In the genomic region with DNA sequence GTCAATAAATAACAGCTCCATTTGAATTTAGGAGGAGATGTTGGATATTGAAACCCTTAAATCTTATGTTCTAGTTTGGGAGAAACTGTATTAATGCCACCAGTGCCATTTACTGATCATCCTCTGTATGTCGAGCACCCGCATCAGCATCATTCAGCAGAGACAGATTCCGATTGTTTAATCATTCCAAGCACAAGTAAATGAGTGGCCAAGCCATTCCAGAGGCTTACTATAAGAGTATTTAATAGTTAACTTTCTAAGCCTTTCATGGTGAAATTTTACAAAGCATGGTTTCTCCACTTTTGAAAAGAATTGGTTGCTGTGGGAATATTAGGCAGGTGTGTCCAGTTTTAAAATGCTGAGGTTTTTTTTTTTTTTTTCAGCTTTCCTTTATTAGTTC, we compare ENCODE assay signal across 16 mouse cellular contexts.
DNase-seq lines count a peak whose midpoint lies in the region; ATAC-seq and TF ChIP-seq lines count a peak whose summit lies in the region.
"Had no signal": no experiment of that assay in that cellular context is flagged by ENCODE, and none has a peak within 500 bp of the region (broad histone marks: within the 10 kb centered on the region; RNA-seq: fewer than 3 reads in every experiment).

No protein-coding gene starts in this region.

- DNase-seq in kidney, adult 2 months: peak; percentile 74
- DNase-seq in kidney, postnatal 4 days: no peak
- DNase-seq in kidney, postnatal 14 days: peak; percentile 47
- DNase-seq in adrenal gland, adult 8-10 months: no peak
- DNase-seq: cerebellum, adult 11-12 months; cerebellum, adult 9-10 months; gastrocnemius, postnatal 14 days; heart, postnatal 36 days had no signal

- H3K4me1 ChIP-seq in kidney, adult 2 months (ENCODE audit: control insufficient read depth, insufficient read depth, low read length): peaks cover 3% of the 10 kb centered on the region; the same call in 1 of the 2 replicates
- peaks cover 5% of the 10 kb centered on the region for H3K4me1 ChIP-seq in kidney, embryonic 15.5 days
- no peaks in the 10 kb centered on the region for H3K4me1 ChIP-seq in forebrain, embryonic 12.5 days
- H3K4me1 ChIP-seq: heart, embryonic 13.5 days; hindbrain, embryonic 12.5 days had no signal

- no peak overlapping the region for H3K4me3 ChIP-seq in kidney, adult 2 months (ENCODE audit: insufficient read depth, low read depth, low read length)
- no peak overlapping the region for H3K4me3 ChIP-seq in kidney, embryonic 15.5 days (replicated peaks)
- H3K4me3 ChIP-seq in forebrain, embryonic 12.5 days (replicated peaks): no peak overlapping the region
- H3K4me3 ChIP-seq: embryonic facial prominence, embryonic 13.5 days; forebrain, embryonic 13.5 days; heart, embryonic 13.5 days; hindbrain, embryonic 12.5 days had no signal

- no peaks in the 10 kb centered on the region for H3K36me3 ChIP-seq in kidney, adult 2 months (ENCODE audit: control insufficient read depth, insufficient read depth, low read length)
- H3K36me3 ChIP-seq in kidney, embryonic 15.5 days: no peaks in the 10 kb centered on the region
- no peaks in the 10 kb centered on the region for H3K36me3 ChIP-seq in forebrain, embryonic 12.5 days (replicated peaks)
- H3K36me3 ChIP-seq: embryonic facial prominence, embryonic 13.5 days; heart, embryonic 13.5 days; hindbrain, embryonic 12.5 days had no signal

- no peaks in the 10 kb centered on the region; the same call in 1 of the 2 replicates for H3K27me3 ChIP-seq in kidney, adult 2 months (replicated peaks; ENCODE audit: control insufficient read depth, insufficient read depth, low read length)
- no peaks in the 10 kb centered on the region for H3K27me3 ChIP-seq in kidney, embryonic 15.5 days
- H3K27me3 ChIP-seq in forebrain, embryonic 12.5 days: no peaks in the 10 kb centered on the region
- H3K27me3 ChIP-seq: embryonic facial prominence, embryonic 13.5 days; forebrain, embryonic 13.5 days; heart, embryonic 13.5 days; hindbrain, embryonic 12.5 days had no signal

- no peak overlapping the region for H3K4me2 ChIP-seq in kidney, embryonic 15.5 days
- H3K4me2 ChIP-seq in forebrain, embryonic 12.5 days: no peak overlapping the region
- H3K4me2 ChIP-seq: embryonic facial prominence, embryonic 13.5 days; forebrain, embryonic 13.5 days; heart, embryonic 13.5 days; hindbrain, embryonic 12.5 days had no signal

- 37% methylated on average over 3 of the region's 3 CpGs for WGBS in kidney, adult 2 months
- WGBS in kidney, embryonic 15.5 days: 70% methylated on average over 3 of the region's 3 CpGs
- 92% methylated on average over 3 of the region's 3 CpGs for WGBS in forebrain, embryonic 12.5 days

- no peaks in the 10 kb centered on the region for H3K9me3 ChIP-seq in kidney, embryonic 15.5 days (replicated peaks)
- H3K9me3 ChIP-seq in forebrain, embryonic 12.5 days: no peaks in the 10 kb centered on the region
- H3K9me3 ChIP-seq: embryonic facial prominence, embryonic 13.5 days; forebrain, embryonic 13.5 days; heart, embryonic 13.5 days; hindbrain, embryonic 12.5 days had no signal

- TF ChIP-seq CTCF in kidney, adult 2 months (conservative IDR thresholded peaks at IDR 0.05; ENCODE audit: insufficient read depth, insufficient read length, low read depth, low read length): no peak

- H3K27ac ChIP-seq in kidney, adult 2 months (ENCODE audit: insufficient read depth, low read depth, low read length): no peak overlapping the region
- 0 out of 2 replicates have a peak overlapping the region, but pooled peaks have one; percentile 56 for H3K27ac ChIP-seq in kidney, embryonic 15.5 days
- H3K27ac ChIP-seq in forebrain, embryonic 12.5 days: no peak overlapping the region
- H3K27ac ChIP-seq: embryonic facial prominence, embryonic 13.5 days; forebrain, embryonic 13.5 days; heart, embryonic 13.5 days; hindbrain, embryonic 12.5 days had no signal

- peak; percentile 75 for ATAC-seq in kidney, embryonic 15.5 days (replicated peaks; ENCODE audit: low FRiP score)
- ATAC-seq in forebrain, embryonic 12.5 days (ENCODE audit: low FRiP score): no peak
- no peak for ATAC-seq in megakaryocyte, adult 5-6 weeks (ENCODE audit: poor library complexity, severe bottlenecking)
- ATAC-seq: forebrain, postnatal 0 days had no signal

- no peak overlapping the region for H3K9ac ChIP-seq in kidney, embryonic 15.5 days
- H3K9ac ChIP-seq in forebrain, embryonic 12.5 days: no peak overlapping the region
- H3K9ac ChIP-seq: embryonic facial prominence, embryonic 13.5 days; forebrain, embryonic 13.5 days; forebrain, postnatal 0 days; heart, embryonic 13.5 days; hindbrain, embryonic 12.5 days had no signal

- no peak for TF ChIP-seq POLR2A in kidney, adult 2 months (IDR thresholded peaks at IDR 0.05; ENCODE audit: low read depth, low read length)

Comparison
In these comparisons a context has a peak if more than half of its experiments do, and no peak if none do; other contexts are left out.
1. DNase-seq: peak in kidney, adult 2 months (single experiment) and kidney, postnatal 14 days (single experiment); none in kidney, postnatal 4 days (0 of 2) and adrenal gland, adult 8-10 months (single experiment).